Mouse (Mus musculus) bone marrow macrophage, adult 2 months (primary cell): ENCODE measurements around the gene Timm17a.

Source experiments
- CTCF ChIP-seq: IDR thresholded peaks from 2 replicates; pipeline ENCODE4 v1.5.1; 2012; ENCODE audit warnings: low read depth, mild to moderate bottlenecking, low read length, moderate library complexity
- POLR2A ChIP-seq: IDR thresholded peaks from 2 replicates; pipeline ENCODE4 v1.6.1; 2012; ENCODE audit warnings: mild to moderate bottlenecking, low read depth, low read length, borderline replicate concordance

DNA sequence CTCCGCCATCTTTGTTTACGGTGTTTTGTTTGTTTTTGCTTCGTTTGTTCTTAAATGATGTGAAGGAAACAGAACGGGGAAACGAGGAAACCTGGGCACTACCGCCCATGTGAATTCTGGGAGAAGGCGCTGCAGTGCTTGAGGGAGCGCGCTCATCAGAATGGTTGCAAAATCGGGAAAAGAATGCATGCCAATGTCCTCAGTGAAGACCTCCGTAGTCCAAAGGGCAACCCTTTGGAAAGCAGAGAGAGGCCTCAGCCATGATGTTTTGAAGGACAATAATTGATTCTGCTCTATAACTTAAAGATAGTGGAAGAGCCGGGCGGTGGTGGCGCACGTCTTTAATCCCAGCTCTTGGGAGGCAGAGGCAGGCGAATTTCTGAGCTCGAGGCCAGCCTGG lies 31.7 kb downstream of the Timm17a start:
- TF ChIP-seq POLR2A, result no peak
- no peak for TF ChIP-seq CTCF
